Mouse (Mus musculus): Measurements from ENCODE around the gene Aox2.

GRCm38 (mm10) chr1:58308594-58308993 is 30.5 kb downstream of the Aox2 start:
- TF ChIP-seq HCFC1 (IDR thresholded peaks at IDR 0.05; ENCODE audit: borderline replicate concordance, insufficient read depth, low read length): no peak
- no peak for TF ChIP-seq MAFK (IDR thresholded peaks at IDR 0.05; ENCODE audit: insufficient read depth, low read depth, low read length)
